Mouse (Mus musculus) olfactory bulb, adult 2 months (tissue): Measurements from ENCODE around the gene Klhdc4.

Source experiments
- CTCF ChIP-seq: fragments of 200-500 bp; IDR thresholded peaks from 2 replicates; pipeline ENCODE4 v1.5.1; 2012; ENCODE audit warnings: low read depth, mild to moderate bottlenecking, low read length, moderate library complexity; ENCODE audit not compliant: insufficient read depth
- POLR2A ChIP-seq: fragments of 200-500 bp; IDR thresholded peaks from 2 replicates; pipeline ENCODE4 v1.6.1; 2012; ENCODE audit warnings: mild to moderate bottlenecking, low read depth, low read length, moderate library complexity; ENCODE audit not compliant: insufficient read depth

GRCm38 (mm10) chr8:121758470-121758869 lies 70.9 kb downstream of the Klhdc4 start:
- TF ChIP-seq CTCF = no peak
- no peak for TF ChIP-seq POLR2A
